Mouse (Mus musculus) cerebellum, postnatal 4 days (tissue): ENCODE results near the gene Tgm2.

ENCODE experiments used
- DNase-seq, 2 experiments: peaks; one replicate each; pipeline ENCODE4 v3.0.0; 2022; ENCODE audit warnings: low spot score in 2 of 2, mixed read lengths in 1 of 2

Tgm2 gene

GRCm38 (mm10) chr2:158167496-158168205, 21.4 kb upstream of the Tgm2 start:
- no peak for DNase-seq

GRCm38 (mm10) chr2:158166628-158167027, 20.4 kb upstream of the Tgm2 start:
- no peak for DNase-seq

- no peak for DNase-seq
Measured at GRCm38 (mm10) chr2:158165776-158166175, 19.5 kb upstream of the Tgm2 start.

- no peak for DNase-seq
Measured at GRCm38 (mm10) chr2:158163034-158163433, 16.8 kb upstream of the Tgm2 start.

- no peak for DNase-seq
Measured at GRCm38 (mm10) chr2:158161761-158162160, 15.5 kb upstream of the Tgm2 start.

GRCm38 (mm10) chr2:158159376-158160235, 13.4 kb upstream of the Tgm2 start:
- no peak for DNase-seq

- DNase-seq = no peak
Measured at GRCm38 (mm10) chr2:158157654-158158053, 11.4 kb upstream of the Tgm2 start.

- DNase-seq = no peak
Measured at GRCm38 (mm10) chr2:158156487-158156886, 10.3 kb upstream of the Tgm2 start.

GRCm38 (mm10) chr2:158155615-158156014, 9.4 kb upstream of the Tgm2 start:
- DNase-seq = no peak

- no peak for DNase-seq
Measured at GRCm38 (mm10) chr2:158155101-158155500, 8.9 kb upstream of the Tgm2 start.

GRCm38 (mm10) chr2:158154641-158155040, 8.4 kb upstream of the Tgm2 start:
- DNase-seq = no peak

- DNase-seq = no peak
Measured at GRCm38 (mm10) chr2:158153728-158154343, 7.6 kb upstream of the Tgm2 start.

- DNase-seq = no peak
Measured at GRCm38 (mm10) chr2:158152685-158153309, 6.6 kb upstream of the Tgm2 start.

- no peak for DNase-seq
Measured at GRCm38 (mm10) chr2:158151077-158151476, 4.8 kb upstream of the Tgm2 start.

- DNase-seq = no peak
Measured at GRCm38 (mm10) chr2:158146971-158147370, 735 bp upstream of the Tgm2 start.

GRCm38 (mm10) chr2:158145528-158146065, 639 bp downstream of the Tgm2 start:
- DNase-seq = no peak

GRCm38 (mm10) chr2:158144750-158145527, 1.3 kb downstream of the Tgm2 start:
- no peak for DNase-seq

- no peak for DNase-seq
Measured at GRCm38 (mm10) chr2:158144263-158144662, 2.0 kb downstream of the Tgm2 start.

- no peak for DNase-seq
Measured at GRCm38 (mm10) chr2:158143816-158144215, 2.4 kb downstream of the Tgm2 start.

- DNase-seq = no peak
Measured at GRCm38 (mm10) chr2:158142981-158143380, 3.3 kb downstream of the Tgm2 start.
